Mouse (Mus musculus): Measurements from ENCODE around the gene Gtf3c5.

Gtf3c5 gene

GRCm38 (mm10) chr2:28583651-28584050 is at the start of gene Gtf3c5:
Gtf3c5 (minus strand) TSS chr2:28583751.
- DNase-seq: no peak

- DNase-seq: no peak
These were observed 49.6 kb upstream of the Gtf3c5 start for GRCm38 (mm10) chr2:28633136-28633535.

- no peak for DNase-seq
These were observed 49.1 kb upstream of the Gtf3c5 start for GRCm38 (mm10) chr2:28632626-28633025.

GRCm38 (mm10) chr2:28629911-28630381 is 46.4 kb upstream of the Gtf3c5 start:
- no peak for DNase-seq

GRCm38 (mm10) chr2:28628053-28628452 is 44.5 kb upstream of the Gtf3c5 start:
- DNase-seq: no peak

- no peak for DNase-seq
These were observed 42.5 kb upstream of the Gtf3c5 start for GRCm38 (mm10) chr2:28626038-28626437.

GRCm38 (mm10) chr2:28624870-28625269 is 41.3 kb upstream of the Gtf3c5 start:
- no peak for DNase-seq

GRCm38 (mm10) chr2:28622521-28623124 is 39.1 kb upstream of the Gtf3c5 start:
- DNase-seq: no peak

- DNase-seq: no peak
These were observed 38.2 kb upstream of the Gtf3c5 start, which contains the start of gene Gfi1b for GRCm38 (mm10) chr2:28621664-28622171. Gfi1b (minus strand) TSS chr2:28621982.

- no peak for DNase-seq
These were observed 37.6 kb upstream of the Gtf3c5 start for GRCm38 (mm10) chr2:28621111-28621510.

- DNase-seq: no peak
These were observed 37.0 kb upstream of the Gtf3c5 start for GRCm38 (mm10) chr2:28620522-28620921.

GRCm38 (mm10) chr2:28619369-28619768 is 35.8 kb upstream of the Gtf3c5 start:
- no peak for DNase-seq

- DNase-seq: no peak
These were observed 35.3 kb upstream of the Gtf3c5 start for GRCm38 (mm10) chr2:28618777-28619336.

GRCm38 (mm10) chr2:28617498-28618486 is 34.2 kb upstream of the Gtf3c5 start:
- DNase-seq: no peak

GRCm38 (mm10) chr2:28616874-28617273 is 33.3 kb upstream of the Gtf3c5 start:
- DNase-seq: no peak

- no peak for DNase-seq
These were observed 32.8 kb upstream of the Gtf3c5 start for GRCm38 (mm10) chr2:28616358-28616757.

GRCm38 (mm10) chr2:28613599-28613998 is 30.0 kb upstream of the Gtf3c5 start:
- DNase-seq: no peak

GRCm38 (mm10) chr2:28612436-28613063 is 29.0 kb upstream of the Gtf3c5 start:
- DNase-seq: no peak

- no peak for DNase-seq
These were observed 27.8 kb upstream of the Gtf3c5 start for GRCm38 (mm10) chr2:28611407-28611787.

- DNase-seq: no peak
These were observed 27.3 kb upstream of the Gtf3c5 start for GRCm38 (mm10) chr2:28610716-28611406.

GRCm38 (mm10) chr2:28609851-28610250 is 26.3 kb upstream of the Gtf3c5 start:
- no peak for DNase-seq

Measured in cerebellum, adult 11 months (tissue).